Mouse (Mus musculus): Measurements from ENCODE around the gene Gm42674.
A peak's percentile ranks its signal among the peaks of the same experiment; 100 is the strongest.

Gene Gm42674

GRCm38 (mm10) chr3:90601486-90602110 lies at the start of gene Gm42674:
TSS of gene Gm42674 (plus strand) at chr3:90601904.
- DNase-seq (ENCODE audit: low spot score in 2 of 2) = no peak

GRCm38 (mm10) chr3:90552231-90552630 lies 49.5 kb upstream of the Gm42674 start:
- DNase-seq (ENCODE audit: low spot score in 2 of 2) = no peak

- DNase-seq (ENCODE audit: low spot score in 2 of 2) = no peak
These were observed 45.8 kb upstream of the Gm42674 start for GRCm38 (mm10) chr3:90555954-90556353.

GRCm38 (mm10) chr3:90560008-90560628 lies 41.6 kb upstream of the Gm42674 start, which contains the start of gene S100a3:
TSS of gene S100a3 (plus strand) at chr3:90560578.
- DNase-seq (ENCODE audit: low spot score in 2 of 2) = no peak

GRCm38 (mm10) chr3:90574691-90575090 lies 27.0 kb upstream of the Gm42674 start:
- DNase-seq (ENCODE audit: low spot score in 2 of 2) = no peak

GRCm38 (mm10) chr3:90575320-90575719 lies 26.4 kb upstream of the Gm42674 start:
- DNase-seq (ENCODE audit: low spot score in 2 of 2) = no peak

- no peak for DNase-seq (ENCODE audit: low spot score in 2 of 2)
These were observed 25.2 kb upstream of the Gm42674 start for GRCm38 (mm10) chr3:90576351-90577001.

- DNase-seq (ENCODE audit: low spot score in 2 of 2) = no peak
These were observed 22.3 kb upstream of the Gm42674 start for GRCm38 (mm10) chr3:90579433-90579832.

GRCm38 (mm10) chr3:90581141-90581540 lies 20.6 kb upstream of the Gm42674 start:
- DNase-seq (ENCODE audit: low spot score in 2 of 2) = no peak

- no peak for DNase-seq (ENCODE audit: low spot score in 2 of 2)
These were observed 19.5 kb upstream of the Gm42674 start for GRCm38 (mm10) chr3:90582156-90582555.

GRCm38 (mm10) chr3:90582556-90582955 lies 19.1 kb upstream of the Gm42674 start:
- DNase-seq (ENCODE audit: low spot score in 2 of 2) = no peak

- DNase-seq (ENCODE audit: low spot score in 2 of 2) = no peak
These were observed 17.8 kb upstream of the Gm42674 start for GRCm38 (mm10) chr3:90583893-90584292.

GRCm38 (mm10) chr3:90585595-90585994 lies 16.1 kb upstream of the Gm42674 start:
- DNase-seq (ENCODE audit: low spot score in 2 of 2) = peak; percentile 71 to 72

GRCm38 (mm10) chr3:90586016-90586643 lies 15.6 kb upstream of the Gm42674 start:
- no peak for DNase-seq (ENCODE audit: low spot score in 2 of 2)

- peak; percentile 84 to 85 for DNase-seq (ENCODE audit: low spot score in 2 of 2)
These were observed 14.8 kb upstream of the Gm42674 start for GRCm38 (mm10) chr3:90586906-90587305.

GRCm38 (mm10) chr3:90587361-90588101 lies 14.2 kb upstream of the Gm42674 start:
- DNase-seq (ENCODE audit: low spot score in 2 of 2) = no peak

GRCm38 (mm10) chr3:90589390-90589789 lies 12.3 kb upstream of the Gm42674 start:
- no peak for DNase-seq (ENCODE audit: low spot score in 2 of 2)

- no peak for DNase-seq (ENCODE audit: low spot score in 2 of 2)
These were observed 11.8 kb upstream of the Gm42674 start, which contains the start of gene S100a2 for GRCm38 (mm10) chr3:90589947-90590346. TSS of gene S100a2 (plus strand) at chr3:90590247.

- DNase-seq (ENCODE audit: low spot score in 2 of 2) = no peak
These were observed 7.2 kb upstream of the Gm42674 start for GRCm38 (mm10) chr3:90594466-90594865.

GRCm38 (mm10) chr3:90595556-90595955 lies 6.1 kb upstream of the Gm42674 start:
- no peak for DNase-seq (ENCODE audit: low spot score in 2 of 2)

- DNase-seq (ENCODE audit: low spot score in 2 of 2) = no peak
These were observed 4.9 kb upstream of the Gm42674 start for GRCm38 (mm10) chr3:90596810-90597209.

GRCm38 (mm10) chr3:90597736-90598135 lies 4.0 kb upstream of the Gm42674 start:
- DNase-seq (ENCODE audit: low spot score in 2 of 2) = no peak

Measured in urinary bladder, postnatal 4 days (tissue).